Mouse (Mus musculus) heart, postnatal 0 days (tissue): ENCODE measurements at regions not wholly inside any gene's neighbourhood (a gene's known extent, or its start where the extent isn't known, plus 50 kb on each side); places are given as distances from the start of the nearest gene placed in this dataset.
"Not testable (repeated sequence)": the region's sequence is repeated elsewhere in the genome, so short reads cannot be mapped to it uniquely, and the experiment has no call there.

Experiments used
- ATAC-seq: fragments of 200-750 bp; cut with Nextera tagmentation; 2 replicates; pipeline ENCODE4 v1.8.0; 2017; ENCODE audit warnings: low read depth, moderate number of reproducible peaks, moderate library complexity; ENCODE audit not compliant: insufficient read depth
- DNase-seq: peaks from one replicate; pipeline ENCODE4 v3.0.0-alpha.2; 2016; ENCODE audit warnings: low spot score
- H3K27ac ChIP-seq: fragments of 300-500 bp; sonication (generic); 2 replicates; pipeline ENCODE4 v1.5.1; 2014; ENCODE audit warnings: low read depth, mild to moderate bottlenecking
- H3K27me3 ChIP-seq: fragments of 300-500 bp; sonication (generic); 2 replicates; pipeline ENCODE4 v1.6.1; 2014; ENCODE audit warnings: low read length, mixed read lengths; ENCODE audit not compliant: control insufficient read depth, insufficient read depth
- H3K36me3 ChIP-seq: fragments of 300-500 bp; sonication (generic); replicated peaks from 2 replicates; pipeline ENCODE4 v1.6.1; 2014; ENCODE audit warnings: low read length, mixed read lengths; ENCODE audit not compliant: control insufficient read depth, insufficient read depth
- H3K4me1 ChIP-seq: fragments of 300-500 bp; sonication (generic); 2 replicates; pipeline ENCODE4 v1.6.1; 2014; ENCODE audit warnings: antibody characterized with exemption; ENCODE audit not compliant: control insufficient read depth, insufficient read depth
- H3K4me2 ChIP-seq: fragments of 300-500 bp; sonication (generic); 2 replicates; pipeline ENCODE4 v1.6.1; 2014; ENCODE audit warnings: low read depth, mild to moderate bottlenecking, low read length, moderate library complexity
- H3K4me3 ChIP-seq: fragments of 300-500 bp; sonication (generic); 2 replicates; pipeline ENCODE4 v1.5.1; 2014; ENCODE audit warnings: low read depth, low read length
- H3K9ac ChIP-seq: fragments of 300-500 bp; sonication (generic); replicated peaks from 2 replicates; pipeline ENCODE4 v1.6.1; 2014; ENCODE audit warnings: low read depth, low read length, mixed read lengths
- H3K9me3 ChIP-seq: fragments of 300-500 bp; sonication (generic); replicated peaks from 2 replicates; pipeline ENCODE4 v1.6.1; 2016; ENCODE audit warnings: low read length; ENCODE audit not compliant: control insufficient read depth
- CTCF ChIP-seq: IDR thresholded peaks from 2 replicates; pipeline ENCODE4 v1.5.1; 2016; ENCODE audit warnings: antibody characterized with exemption, control low read depth, low read depth
- EP300 ChIP-seq: IDR thresholded peaks from 2 replicates; pipeline ENCODE4 v1.6.1; 2016; ENCODE audit warnings: antibody characterized with exemption, low read depth
- WGBS: fragments of 180-500 bp; shearing (Covaris S2); extraction: QIAGEN DNeasy Blood & Tissue Kit; methylation state at CpG from one replicate; pipeline ENCODE4 v1.1.7; 2014; 5-methylcytosine and 5-hydroxymethylcytosine counted together

DNA sequence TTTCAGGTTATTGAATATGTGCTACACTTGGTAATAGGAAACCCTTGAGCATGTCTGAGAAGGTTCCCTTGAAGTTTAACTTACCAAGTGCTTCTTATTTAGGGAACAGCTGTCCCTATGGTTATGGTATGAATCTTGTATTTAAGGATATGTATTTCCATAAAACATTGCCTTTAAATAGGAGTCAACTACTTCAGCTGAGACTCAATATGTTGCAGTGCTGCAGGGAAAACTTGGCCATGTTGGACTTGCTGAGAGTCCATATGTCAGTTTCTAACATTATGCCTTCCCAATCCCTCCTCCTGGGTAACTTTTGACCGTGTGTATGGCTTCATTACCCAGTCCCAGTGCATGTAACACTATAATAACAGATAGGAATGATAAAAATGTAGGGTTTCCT is 528.0 kb downstream of the Htr7 start:
- Histone ChIP-seq H3K9ac (no peak overlapping the region), H3K27ac (no peak overlapping the region), H3K4me1 (peaks cover 9% of the 10 kb centered on the region; the same call in 1 of the 2 replicates), H3K27me3 (no peaks in the 10 kb centered on the region), H3K9me3 (no peaks in the 10 kb centered on the region), H3K4me2 (no peak overlapping the region), H3K36me3 (no peaks in the 10 kb centered on the region), H3K4me3 (no peak overlapping the region)
- 41% methylated on average over 1 of the region's 1 CpGs for WGBS
- TF ChIP-seq CTCF (no peak), EP300 (no peak)
- ATAC-seq (no peak), DNase-seq (no peak)

GRCm38 (mm10) chr19:35493721-35494120 is 563.6 kb downstream of the Htr7 start:
- no peak overlapping the region for H3K27ac ChIP-seq
- ATAC-seq (no peak), DNase-seq (peak; percentile 46)
- no peaks in the 10 kb centered on the region for H3K4me1 ChIP-seq
- WGBS = 62% methylated on average over 4 of the region's 4 CpGs
- H3K4me3 ChIP-seq = no peak overlapping the region
- H3K9me3 ChIP-seq = no peaks in the 10 kb centered on the region
- TF ChIP-seq CTCF = no peak
- no peak for TF ChIP-seq EP300
- H3K27me3 ChIP-seq = no peaks in the 10 kb centered on the region
- H3K4me2 ChIP-seq = no peak overlapping the region
- no peak overlapping the region for H3K9ac ChIP-seq
- no peaks in the 10 kb centered on the region for H3K36me3 ChIP-seq

DNA sequence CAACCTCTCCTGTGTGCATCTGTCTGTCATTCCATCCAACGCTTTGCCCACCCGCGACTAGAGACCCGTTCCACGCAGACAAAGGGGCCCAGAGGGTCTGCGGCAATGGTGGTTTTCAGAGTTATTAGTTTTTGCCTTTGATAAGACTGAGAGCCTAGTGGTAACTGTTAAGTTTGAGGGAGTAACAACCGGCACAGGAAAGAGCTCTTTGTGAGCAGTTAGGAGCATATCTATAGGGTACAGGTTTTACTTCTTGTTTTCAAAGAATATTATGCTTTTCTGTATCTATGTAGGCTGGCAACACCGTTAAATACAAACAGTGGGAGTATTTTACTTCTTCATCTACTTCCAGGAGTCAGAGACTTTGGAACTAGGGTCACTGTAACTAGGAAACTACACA is 566.0 kb downstream of the Htr7 start:
- Histone ChIP-seq H3K4me1 (no peaks in the 10 kb centered on the region), H3K4me2 (no peak overlapping the region), H3K9me3 (no peaks in the 10 kb centered on the region), H3K4me3 (no peak overlapping the region), H3K27ac (no peak overlapping the region), H3K36me3 (no peaks in the 10 kb centered on the region), H3K27me3 (no peaks in the 10 kb centered on the region), H3K9ac (no peak overlapping the region)
- TF ChIP-seq EP300 (no peak), CTCF (no peak)
- 83% methylated on average over 8 of the region's 8 CpGs for WGBS
- DNase-seq (no peak), ATAC-seq (no peak)

DNA sequence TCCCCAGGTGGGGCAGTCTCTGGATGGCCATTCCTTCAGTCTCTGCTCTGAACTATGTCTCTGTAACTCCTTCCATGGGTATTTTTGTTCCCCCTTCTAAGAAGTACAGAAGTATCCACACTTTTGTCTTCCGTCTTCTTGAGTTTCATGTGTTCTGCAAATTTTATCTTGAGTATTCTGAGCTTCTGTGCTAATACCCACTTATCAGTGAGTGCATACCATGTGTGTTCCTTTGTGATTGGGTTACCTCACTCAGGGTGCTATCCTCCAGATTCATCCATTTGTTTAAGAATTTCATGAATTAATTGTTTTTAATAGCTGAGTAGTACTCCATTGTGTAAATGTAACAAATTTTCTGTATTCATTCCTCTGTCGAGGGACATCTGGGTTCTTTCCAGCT is 563.5 kb downstream of the Kif20b start:
- not testable (repeated sequence) for H3K4me2 ChIP-seq, H3K36me3 ChIP-seq, H3K27me3 ChIP-seq, H3K9ac ChIP-seq, H3K4me3 ChIP-seq, DNase-seq, H3K9me3 ChIP-seq, H3K27ac ChIP-seq, ATAC-seq, H3K4me1 ChIP-seq
- 73% methylated on average over 2 of the region's 2 CpGs for WGBS

DNA sequence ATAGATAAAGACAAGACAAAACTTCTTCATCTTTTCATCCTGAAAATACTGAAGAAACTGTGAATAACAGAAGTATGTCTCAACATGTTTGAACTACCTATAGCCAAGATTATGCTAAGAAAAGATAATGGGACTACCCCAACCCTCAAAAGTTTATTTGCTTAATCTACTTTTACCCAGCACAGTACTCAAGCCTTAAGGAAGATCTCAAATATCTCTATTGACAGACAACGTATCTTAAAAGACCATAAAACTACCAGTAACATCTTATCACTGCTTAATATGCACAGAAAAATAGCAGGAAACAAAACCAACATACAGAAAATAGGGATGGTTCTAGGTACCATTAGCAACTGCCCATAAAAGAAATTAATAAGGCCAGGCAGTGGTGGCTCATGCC is 560.3 kb downstream of the Kif20b start:
- Histone ChIP-seq H3K4me1 (no peaks in the 10 kb centered on the region), H3K9me3 (no peaks in the 10 kb centered on the region), H3K27me3 (no peaks in the 10 kb centered on the region), H3K36me3 (no peaks in the 10 kb centered on the region), H3K9ac (no peak overlapping the region), H3K27ac (no peak overlapping the region), H3K4me2 (no peak overlapping the region), H3K4me3 (no peak overlapping the region)
- no peak for TF ChIP-seq EP300
- TF ChIP-seq CTCF = no peak
- DNase-seq (no peak), ATAC-seq (no peak)
- WGBS = 72% methylated on average over 1 of the region's 1 CpGs

DNA sequence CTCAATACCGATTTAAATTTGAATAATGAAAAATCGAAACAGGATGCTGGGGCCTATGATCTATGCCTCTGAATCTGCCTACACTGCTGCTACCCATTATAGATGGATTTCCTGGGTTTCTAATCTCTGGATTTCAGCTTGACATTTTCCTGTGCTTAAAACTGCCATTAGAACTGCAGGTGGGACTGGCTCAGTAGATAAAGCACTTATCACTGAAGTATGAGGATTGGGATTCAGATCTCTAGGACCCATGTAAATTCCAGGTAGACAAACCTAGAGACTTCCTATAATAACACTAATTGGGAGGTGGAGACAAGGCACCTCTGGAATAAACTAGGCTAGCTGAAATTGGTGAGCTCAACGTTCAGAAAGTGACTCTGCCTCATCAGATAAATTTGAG is 531.8 kb downstream of the Kif20b start:
- Histone ChIP-seq H3K9ac (no peak overlapping the region), H3K4me2 (no peak overlapping the region), H3K9me3 (no peaks in the 10 kb centered on the region), H3K27me3 (no peaks in the 10 kb centered on the region), H3K27ac (no peak overlapping the region), H3K4me1 (no peaks in the 10 kb centered on the region), H3K36me3 (no peaks in the 10 kb centered on the region), H3K4me3 (no peak overlapping the region)
- 61% methylated on average over 3 of the region's 3 CpGs for WGBS
- DNase-seq (no peak), ATAC-seq (no peak)
- no peak for TF ChIP-seq EP300
- TF ChIP-seq CTCF = no peak
